Mouse (Mus musculus) bone marrow macrophage, adult 2 months (primary cell): Measurements from ENCODE around the gene Lancl1.

Experiments used
- CTCF ChIP-seq: IDR thresholded peaks from 2 replicates; pipeline ENCODE4 v1.5.1; 2012; ENCODE audit warnings: low read depth, mild to moderate bottlenecking, low read length, moderate library complexity
- POLR2A ChIP-seq: IDR thresholded peaks from 2 replicates; pipeline ENCODE4 v1.6.1; 2012; ENCODE audit warnings: mild to moderate bottlenecking, low read depth, low read length, borderline replicate concordance

- TF ChIP-seq CTCF (no peak), POLR2A (no peak)
Observed at GRCm38 (mm10) chr1:67017101-67017870, 21.4 kb downstream of the Lancl1 start.
